11 mouse cellular contexts compared by ENCODE assay signal in the genomic region with DNA sequence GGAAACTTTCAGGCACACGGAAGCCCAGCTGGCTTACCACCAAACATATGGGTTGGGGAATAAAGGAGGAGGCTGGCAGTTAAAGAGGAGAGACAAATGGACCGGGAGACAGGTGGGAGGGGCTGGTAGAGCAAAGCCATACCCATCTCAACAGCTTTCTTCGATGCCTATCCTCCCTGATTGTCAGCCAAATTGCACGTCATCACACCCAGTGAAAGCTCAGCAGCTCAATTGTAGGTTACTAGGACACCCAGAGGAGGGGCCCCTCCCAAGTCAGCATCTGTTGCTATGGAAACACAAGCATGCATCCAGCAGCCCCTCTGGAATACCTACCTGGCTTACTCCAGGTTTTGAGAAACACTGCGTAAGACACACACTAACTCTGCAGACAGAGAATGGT.
DNase-seq lines count a peak whose midpoint lies in the region; ATAC-seq and TF ChIP-seq lines count a peak whose summit lies in the region.
"Had no signal": no experiment of that assay in that cellular context is flagged by ENCODE, and none has a peak within 500 bp of the region (broad histone marks: within the 10 kb centered on the region; RNA-seq: fewer than 3 reads in every experiment).

No protein-coding gene starts in this region.

- H3K4me3 ChIP-seq in forebrain, embryonic 14.5 days (ENCODE audit: low read depth, low read length) = no peak overlapping the region
- H3K4me3 ChIP-seq in hindbrain, postnatal 0 days (ENCODE audit: low read length) = no peak overlapping the region
- H3K4me3 ChIP-seq in neural tube, embryonic 15.5 days (replicated peaks) = no peak overlapping the region
- H3K4me3 ChIP-seq: liver, embryonic 13.5 days had no signal

- 15% methylated on average over 5 of the region's 5 CpGs for WGBS in forebrain, embryonic 14.5 days
- WGBS in hindbrain, postnatal 0 days = 15% methylated on average over 5 of the region's 5 CpGs
- WGBS in neural tube, embryonic 15.5 days = 13% methylated on average over 5 of the region's 5 CpGs

- no peaks in the 10 kb centered on the region for H3K9me3 ChIP-seq in forebrain, embryonic 14.5 days (replicated peaks; ENCODE audit: control insufficient read depth, low read length)
- no peaks in the 10 kb centered on the region for H3K9me3 ChIP-seq in hindbrain, postnatal 0 days (ENCODE audit: low read length)
- H3K9me3 ChIP-seq in neural tube, embryonic 15.5 days (replicated peaks) = no peaks in the 10 kb centered on the region
- H3K9me3 ChIP-seq: liver, embryonic 13.5 days had no signal

- H3K36me3 ChIP-seq in forebrain, embryonic 14.5 days (ENCODE audit: control insufficient read depth, insufficient read depth, low read length) = no peaks in the 10 kb centered on the region
- no peaks in the 10 kb centered on the region for H3K36me3 ChIP-seq in hindbrain, postnatal 0 days (ENCODE audit: insufficient read depth, low read length)
- H3K36me3 ChIP-seq in neural tube, embryonic 15.5 days = no peaks in the 10 kb centered on the region
- H3K36me3 ChIP-seq: liver, embryonic 13.5 days had no signal

- peak overlapping the region; percentile 40; the same call in 1 of the 2 replicates for H3K27ac ChIP-seq in forebrain, embryonic 14.5 days (ENCODE audit: low read depth, low read length)
- peak overlapping the region; percentile 36; the same call in 1 of the 2 replicates for H3K27ac ChIP-seq in hindbrain, postnatal 0 days
- peak overlapping the region; percentile 30 for H3K27ac ChIP-seq in neural tube, embryonic 15.5 days (replicated peaks)
- H3K27ac ChIP-seq: liver, embryonic 13.5 days; stomach, postnatal 0 days had no signal

- H3K9ac ChIP-seq in forebrain, embryonic 14.5 days (ENCODE audit: low read length) = no peak overlapping the region
- no peak overlapping the region for H3K9ac ChIP-seq in hindbrain, postnatal 0 days (replicated peaks; ENCODE audit: low read length)
- no peak overlapping the region for H3K9ac ChIP-seq in neural tube, embryonic 15.5 days (replicated peaks)
- H3K9ac ChIP-seq: liver, embryonic 13.5 days had no signal

- H3K27me3 ChIP-seq in forebrain, embryonic 14.5 days (replicated peaks; ENCODE audit: control insufficient read depth, insufficient read depth, low read length) = no peaks in the 10 kb centered on the region
- H3K27me3 ChIP-seq in hindbrain, postnatal 0 days (ENCODE audit: insufficient read depth, low read length) = no peaks in the 10 kb centered on the region
- no peaks in the 10 kb centered on the region for H3K27me3 ChIP-seq in neural tube, embryonic 15.5 days (replicated peaks)
- H3K27me3 ChIP-seq: liver, embryonic 13.5 days had no signal

- no peak for DNase-seq in frontal cortex, postnatal 25 days (ENCODE audit: low spot score in 2 of 2)
- peak; percentile 94 for DNase-seq in forebrain, embryonic 14.5 days (ENCODE audit: low spot score)
- DNase-seq in hindbrain, postnatal 0 days (ENCODE audit: low spot score) = peak; percentile 83
- DNase-seq in heart, postnatal 4 days = no peak
- DNase-seq in adrenal gland, postnatal 25 days = no peak
- DNase-seq in MN1 (ENCODE audit: low spot score) = no peak
- DNase-seq: liver, embryonic 13.5 days had no signal

- H3K4me1 ChIP-seq in forebrain, embryonic 14.5 days (ENCODE audit: control insufficient read depth, insufficient read depth, low read length) = peaks cover 31% of the 10 kb centered on the region
- H3K4me1 ChIP-seq in hindbrain, postnatal 0 days (ENCODE audit: insufficient read depth, low read length) = peaks cover 9% of the 10 kb centered on the region
- peaks cover 58% of the 10 kb centered on the region for H3K4me1 ChIP-seq in neural tube, embryonic 15.5 days

- no peak overlapping the region for H3K4me2 ChIP-seq in forebrain, embryonic 14.5 days (ENCODE audit: low read length)
- H3K4me2 ChIP-seq in hindbrain, postnatal 0 days (ENCODE audit: low read depth, low read length) = no peak overlapping the region
- peak overlapping the region; percentile 27 for H3K4me2 ChIP-seq in neural tube, embryonic 15.5 days
- H3K4me2 ChIP-seq: heart, embryonic 11.5 days; liver, embryonic 13.5 days had no signal

- TF ChIP-seq CTCF in hindbrain, postnatal 0 days (IDR thresholded peaks at IDR 0.05; ENCODE audit: low read depth) = no peak

- peak; percentile 52 for ATAC-seq in frontal cortex, adult (ENCODE audit: low TSS enrichment)
- peak; percentile 88 for ATAC-seq in forebrain, embryonic 14.5 days
- peak; percentile 83 for ATAC-seq in hindbrain, postnatal 0 days
- peak; percentile 56 for ATAC-seq in neural tube, embryonic 15.5 days (ENCODE audit: low FRiP score)

Comparison
In these comparisons a context has a peak if more than half of its experiments do, and no peak if none do; other contexts are left out.
1. DNase-seq: peak in forebrain, embryonic 14.5 days (single experiment) and hindbrain, postnatal 0 days (single experiment); none in frontal cortex, postnatal 25 days (0 of 2), heart, postnatal 4 days (single experiment), adrenal gland, postnatal 25 days (single experiment) and MN1 (single experiment).
2. Peak in every context shown above with its lines, with median percentiles within 50 percentile points of each other: ATAC-seq and H3K27ac ChIP-seq.